Comparison of ENCODE assay signal across 8 mouse cellular contexts in genomic region chr11:62788935-62789616, GRCm38 (mm10). TPM values are rescaled to one million over a fixed set of nuclear protein-coding genes. Genes with fewer than 3 reads are reported as not detected.
DNase-seq lines count a peak whose midpoint lies in the region; ATAC-seq and TF ChIP-seq lines count a peak whose summit lies in the region.

Gene Zfp286, minus strand, starts transcription at chr11:62789462.

- no peak for TF ChIP-seq POLR2A in kidney, adult 2 months (IDR thresholded peaks at IDR 0.05; ENCODE audit: low read depth, low read length)

- peaks cover 29% of the 10 kb centered on the region for H3K36me3 ChIP-seq in embryonic facial prominence, embryonic 12.5 days
- H3K36me3 ChIP-seq in kidney, adult 2 months (ENCODE audit: control insufficient read depth, insufficient read depth, low read length): no peaks in the 10 kb centered on the region
- peaks cover 4% of the 10 kb centered on the region; the same call in 1 of the 2 replicates for H3K36me3 ChIP-seq in limb, embryonic 11.5 days (ENCODE audit: control insufficient read depth, insufficient read depth, low read length)
- H3K36me3 ChIP-seq in midbrain, embryonic 12.5 days: peaks cover 19% of the 10 kb centered on the region

- ATAC-seq in embryonic facial prominence, embryonic 12.5 days (ENCODE audit: insufficient number of reproducible peaks, insufficient read depth, low FRiP score, low TSS enrichment): peak; percentile 97
- peak; percentile 93 for ATAC-seq in limb, embryonic 11.5 days (ENCODE audit: insufficient number of reproducible peaks, low FRiP score, low TSS enrichment, low read depth)
- ATAC-seq in midbrain, embryonic 12.5 days (ENCODE audit: low FRiP score, low read depth): peak; percentile 97

- H3K4me1 ChIP-seq in embryonic facial prominence, embryonic 12.5 days: peaks cover 5% of the 10 kb centered on the region; the same call in 1 of the 2 replicates
- H3K4me1 ChIP-seq in kidney, adult 2 months (ENCODE audit: control insufficient read depth, insufficient read depth, low read length): no peaks in the 10 kb centered on the region
- 0 out of 2 replicates have a peak, but pooled peaks cover 3% of the 10 kb centered on the region for H3K4me1 ChIP-seq in limb, embryonic 11.5 days (ENCODE audit: control insufficient read depth, insufficient read depth, low read length)
- peaks cover 13% of the 10 kb centered on the region for H3K4me1 ChIP-seq in midbrain, embryonic 12.5 days

- peak within 1 kb of the TSS; percentile 77 for H3K9ac ChIP-seq in embryonic facial prominence, embryonic 12.5 days
- peak within 1 kb of the TSS; percentile 81 for H3K9ac ChIP-seq in limb, embryonic 11.5 days (ENCODE audit: low read length)
- peak within 1 kb of the TSS; percentile 78 for H3K9ac ChIP-seq in midbrain, embryonic 12.5 days (replicated peaks)

- WGBS in embryonic facial prominence, embryonic 12.5 days: 9% methylated on average over 34 of the region's 34 CpGs
- WGBS in kidney, adult 2 months: 6% methylated on average over 34 of the region's 34 CpGs
- 8% methylated on average over 34 of the region's 34 CpGs for WGBS in limb, embryonic 11.5 days
- WGBS in midbrain, embryonic 12.5 days: 8% methylated on average over 34 of the region's 34 CpGs

- peak within 1 kb of the TSS; percentile 61; the same call in 1 of the 2 replicates for H3K27ac ChIP-seq in embryonic facial prominence, embryonic 12.5 days
- no peak within 1 kb of the TSS for H3K27ac ChIP-seq in kidney, adult 2 months (ENCODE audit: insufficient read depth, low read depth, low read length)
- no peak within 1 kb of the TSS; the same call in 1 of the 2 replicates for H3K27ac ChIP-seq in limb, embryonic 11.5 days (replicated peaks; ENCODE audit: low read depth, low read length)
- H3K27ac ChIP-seq in midbrain, embryonic 12.5 days (replicated peaks): no peak within 1 kb of the TSS

- peaks cover 6% of the 10 kb centered on the region; the same call in 1 of the 2 replicates for H3K9me3 ChIP-seq in embryonic facial prominence, embryonic 12.5 days
- no peaks in the 10 kb centered on the region for H3K9me3 ChIP-seq in limb, embryonic 11.5 days (ENCODE audit: control insufficient read depth, low read length)
- peaks cover 1% of the 10 kb centered on the region; the same call in 1 of the 2 replicates for H3K9me3 ChIP-seq in midbrain, embryonic 12.5 days

- H3K4me2 ChIP-seq in embryonic facial prominence, embryonic 12.5 days (replicated peaks): peak within 1 kb of the TSS; percentile 64
- H3K4me2 ChIP-seq in limb, embryonic 11.5 days (ENCODE audit: low read depth, severe bottlenecking): peak within 1 kb of the TSS; percentile 69
- peak within 1 kb of the TSS; percentile 75 for H3K4me2 ChIP-seq in midbrain, embryonic 12.5 days (replicated peaks)

- peak; percentile 52 to 69 for DNase-seq in adrenal gland, postnatal 4 days (ENCODE audit: low spot score in 2 of 2)
- peak; percentile 67 for DNase-seq in heart, adult 8-10 months (ENCODE audit: low spot score)
- DNase-seq in kidney, adult 2 months: peak; percentile 70
- DNase-seq in limb, embryonic 11.5 days (ENCODE audit: low spot score): peak; percentile 97
- peak; percentile 80 for DNase-seq in skeletal muscle tissue, adult 2 months (ENCODE audit: low read depth, low spot score)
- peak; percentile 89 for DNase-seq in yolk sac, embryonic 10.5 days (ENCODE audit: low spot score)

- no peak for TF ChIP-seq CTCF in kidney, adult 2 months (conservative IDR thresholded peaks at IDR 0.05; ENCODE audit: insufficient read depth, insufficient read length, low read depth, low read length)

- H3K4me3 ChIP-seq in embryonic facial prominence, embryonic 12.5 days: peak within 1 kb of the TSS; percentile 64
- H3K4me3 ChIP-seq in kidney, adult 2 months (ENCODE audit: insufficient read depth, low read depth, low read length): peak within 1 kb of the TSS; percentile 61
- H3K4me3 ChIP-seq in limb, embryonic 11.5 days (ENCODE audit: low read depth, low read length): peak within 1 kb of the TSS; percentile 61
- peak within 1 kb of the TSS; percentile 63 for H3K4me3 ChIP-seq in midbrain, embryonic 12.5 days

- no peaks in the 10 kb centered on the region for H3K27me3 ChIP-seq in embryonic facial prominence, embryonic 12.5 days
- no peaks in the 10 kb centered on the region for H3K27me3 ChIP-seq in kidney, adult 2 months (replicated peaks; ENCODE audit: control insufficient read depth, insufficient read depth, low read length)
- H3K27me3 ChIP-seq in limb, embryonic 11.5 days (ENCODE audit: control insufficient read depth, insufficient read depth, low read length): no peaks in the 10 kb centered on the region
- no peaks in the 10 kb centered on the region for H3K27me3 ChIP-seq in midbrain, embryonic 12.5 days

RNA-seq across cellular contexts. Expression of gene Zfp286, which starts in this region (rescaled TPM):
- total RNA-seq in adrenal gland, postnatal 4 days (2021): 10 to 100 TPM in 1 of 2 experiments, 1 to 10 TPM in 1; 8.9 to 11.0 TPM
- polyA plus RNA-seq in embryonic facial prominence, embryonic 12.5 days (2016; fragmentation: Nextera tagmentation; extraction: Ambion mirVana): 38.0 and 40.4 TPM in 2 replicates
- 1 to 10 TPM in 1 of 4 experiments, under 1 TPM in 3; 0.41 to 1.8 (median 0.72) TPM for total RNA-seq in heart, adult 8-10 months (2022)
- polyA plus RNA-seq in kidney, adult 2 months (2012; rRNA removed): 0.42 and 0.83 TPM in 2 replicates
- 33.8 and 36.1 TPM in 2 replicates for polyA plus RNA-seq in limb, embryonic 11.5 days (2014; fragmentation: Nextera tagmentation; extraction: Ambion mirVana)
- 31.8 and 34.0 TPM in 2 replicates for polyA plus RNA-seq in midbrain, embryonic 12.5 days (2016; fragmentation: Nextera tagmentation; extraction: Ambion mirVana)

Comparison
In these comparisons a context has a peak if more than half of its experiments do, and no peak if none do; other contexts are left out.
1. RNA of gene Zfp286 (polyA plus RNA-seq): 38.0 to 40.4 TPM in embryonic facial prominence, embryonic 12.5 days, 31.8 to 34.0 TPM in midbrain, embryonic 12.5 days and 33.8 to 36.1 TPM in limb, embryonic 11.5 days; 0.42 to 0.83 TPM in kidney, adult 2 months; every median in the first group is over 10 times any median in the second.
2. Peak in DNase-seq and H3K4me3 ChIP-seq in kidney, adult 2 months; RNA of the gene not detected or under 1 TPM.
3. Peak in every context shown above with its lines, with median percentiles within 50 percentile points of each other: DNase-seq, ATAC-seq, H3K4me2 ChIP-seq, H3K4me3 ChIP-seq and H3K9ac ChIP-seq.